29 mouse cellular contexts compared by ENCODE assay signal in genomic region chr3:127300790-127301189, GRCm38 (mm10).
A peak's percentile ranks its signal among the peaks of the same experiment; 100 is the strongest.
DNase-seq lines count a peak whose midpoint lies in the region; ATAC-seq and TF ChIP-seq lines count a peak whose summit lies in the region.
"Had no signal": no experiment of that assay in that cellular context is flagged by ENCODE, and none has a peak within 500 bp of the region (broad histone marks: within the 10 kb centered on the region; RNA-seq: fewer than 3 reads in every experiment).

No protein-coding gene starts in this region.

- TF ChIP-seq CTCF in forebrain, postnatal 0 days (IDR thresholded peaks at IDR 0.05; ENCODE audit: low read depth) = no peak
- no peak for TF ChIP-seq CTCF in midbrain, postnatal 0 days (IDR thresholded peaks at IDR 0.05)
- TF ChIP-seq CTCF in brain, embryonic 14.5 days (IDR thresholded peaks at IDR 0.05; ENCODE audit: borderline replicate concordance, extremely low read depth, insufficient read depth, insufficient read length) = no peak

- H3K4me1 ChIP-seq in forebrain, postnatal 0 days (ENCODE audit: insufficient read depth) = 0 out of 2 replicates have a peak, but pooled peaks cover 6% of the 10 kb centered on the region
- H3K4me1 ChIP-seq in forebrain, embryonic 12.5 days = peaks cover 19% of the 10 kb centered on the region
- peaks cover 45% of the 10 kb centered on the region for H3K4me1 ChIP-seq in midbrain, embryonic 13.5 days (replicated peaks)
- H3K4me1 ChIP-seq in midbrain, postnatal 0 days (ENCODE audit: insufficient read depth, low read length) = no peaks in the 10 kb centered on the region; the same call in 1 of the 2 replicates
- peaks cover 19% of the 10 kb centered on the region for H3K4me1 ChIP-seq in neural tube, embryonic 14.5 days (ENCODE audit: control insufficient read depth, insufficient read depth, low read length)
- H3K4me1 ChIP-seq: embryonic facial prominence, embryonic 15.5 days; liver, embryonic 12.5 days; megakaryocyte, embryonic 14.5 days had no signal

- no peak overlapping the region for H3K27ac ChIP-seq in forebrain, postnatal 0 days (ENCODE audit: low read depth, low read length)
- H3K27ac ChIP-seq in forebrain, embryonic 12.5 days = no peak overlapping the region
- H3K27ac ChIP-seq in midbrain, embryonic 13.5 days = peak overlapping the region; percentile 22; the same call in 1 of the 2 replicates
- no peak overlapping the region; the same call in 1 of the 2 replicates for H3K27ac ChIP-seq in midbrain, postnatal 0 days (ENCODE audit: low read depth, low read length)
- H3K27ac ChIP-seq in neural tube, embryonic 14.5 days (ENCODE audit: low read depth, low read length) = no peak overlapping the region
- H3K27ac ChIP-seq: embryonic facial prominence, embryonic 10.5 days; embryonic facial prominence, embryonic 15.5 days; kidney, postnatal 0 days; liver, embryonic 12.5 days had no signal

- H3K9me3 ChIP-seq in forebrain, postnatal 0 days (ENCODE audit: low read length) = no peaks in the 10 kb centered on the region
- H3K9me3 ChIP-seq in forebrain, embryonic 12.5 days = no peaks in the 10 kb centered on the region
- no peaks in the 10 kb centered on the region for H3K9me3 ChIP-seq in midbrain, embryonic 13.5 days
- no peaks in the 10 kb centered on the region for H3K9me3 ChIP-seq in midbrain, postnatal 0 days (ENCODE audit: low read length)
- no peaks in the 10 kb centered on the region for H3K9me3 ChIP-seq in neural tube, embryonic 14.5 days (ENCODE audit: control insufficient read depth, low read length)
- H3K9me3 ChIP-seq: embryonic facial prominence, embryonic 10.5 days; embryonic facial prominence, embryonic 15.5 days; heart, embryonic 12.5 days; liver, embryonic 12.5 days had no signal

- DNase-seq in forebrain, postnatal 0 days = no peak
- no peak for DNase-seq in midbrain, postnatal 0 days (ENCODE audit: low spot score)
- peak; percentile 66 for DNase-seq in brain, embryonic 14.5 days (ENCODE audit: low read depth)
- DNase-seq in heart, adult 8-10 months (ENCODE audit: low spot score) = no peak
- DNase-seq: adrenal gland, adult 2 months; adrenal gland, postnatal 36 days; cerebellum, adult 2 months; cerebellum, postnatal 14 days; gastrocnemius, postnatal 25 days; heart, adult 11 months; kidney, adult 8-10 months; kidney, postnatal 4 days; liver, postnatal 0 days; lung, postnatal 4 days; right cerebral cortex, adult 18-20 months; spleen, adult 18-20 months; thymus, postnatal 14 days had no signal

- no peaks in the 10 kb centered on the region for H3K27me3 ChIP-seq in forebrain, postnatal 0 days (ENCODE audit: insufficient read depth, low read length)
- 0 out of 2 replicates have a peak, but pooled peaks cover 2% of the 10 kb centered on the region for H3K27me3 ChIP-seq in forebrain, embryonic 12.5 days
- H3K27me3 ChIP-seq in midbrain, embryonic 13.5 days = no peaks in the 10 kb centered on the region
- H3K27me3 ChIP-seq in midbrain, postnatal 0 days (ENCODE audit: insufficient read depth, low read length) = no peaks in the 10 kb centered on the region
- H3K27me3 ChIP-seq in neural tube, embryonic 14.5 days (ENCODE audit: control insufficient read depth, insufficient read depth, low read length) = no peaks in the 10 kb centered on the region
- H3K27me3 ChIP-seq: embryonic facial prominence, embryonic 15.5 days; heart, embryonic 12.5 days; liver, embryonic 12.5 days; megakaryocyte, embryonic 14.5 days had no signal

- no peak overlapping the region for H3K4me2 ChIP-seq in forebrain, postnatal 0 days (ENCODE audit: low read depth)
- no peak overlapping the region for H3K4me2 ChIP-seq in forebrain, embryonic 12.5 days
- no peak overlapping the region for H3K4me2 ChIP-seq in midbrain, embryonic 13.5 days (replicated peaks)
- no peak overlapping the region for H3K4me2 ChIP-seq in midbrain, postnatal 0 days (ENCODE audit: low read depth, low read length, poor library complexity, severe bottlenecking)
- no peak overlapping the region for H3K4me2 ChIP-seq in neural tube, embryonic 14.5 days (ENCODE audit: low read depth, low read length)
- H3K4me2 ChIP-seq: embryonic facial prominence, embryonic 15.5 days; heart, embryonic 12.5 days; liver, embryonic 12.5 days had no signal

- H3K9ac ChIP-seq in forebrain, postnatal 0 days = no peak overlapping the region
- no peak overlapping the region for H3K9ac ChIP-seq in forebrain, embryonic 12.5 days
- no peak overlapping the region for H3K9ac ChIP-seq in midbrain, embryonic 13.5 days (replicated peaks)
- H3K9ac ChIP-seq in midbrain, postnatal 0 days (replicated peaks; ENCODE audit: low read length, poor library complexity, severe bottlenecking) = no peak overlapping the region
- H3K9ac ChIP-seq in neural tube, embryonic 14.5 days (replicated peaks; ENCODE audit: low read depth, low read length) = no peak overlapping the region
- H3K9ac ChIP-seq: embryonic facial prominence, embryonic 15.5 days; heart, embryonic 12.5 days; liver, embryonic 12.5 days; liver, postnatal 0 days had no signal

- no peak overlapping the region for H3K4me3 ChIP-seq in forebrain, postnatal 0 days (ENCODE audit: low read depth, low read length)
- H3K4me3 ChIP-seq in forebrain, embryonic 12.5 days (replicated peaks) = no peak overlapping the region
- no peak overlapping the region for H3K4me3 ChIP-seq in midbrain, embryonic 13.5 days (replicated peaks)
- no peak overlapping the region for H3K4me3 ChIP-seq in midbrain, postnatal 0 days (ENCODE audit: low read depth, low read length)
- no peak overlapping the region for H3K4me3 ChIP-seq in neural tube, embryonic 14.5 days (ENCODE audit: low read depth, low read length)
- H3K4me3 ChIP-seq: embryonic facial prominence, embryonic 10.5 days; embryonic facial prominence, embryonic 15.5 days; heart, embryonic 12.5 days; liver, embryonic 12.5 days; megakaryocyte, embryonic 14.5 days had no signal

- no peak for TF ChIP-seq POLR2A in brain, embryonic 14.5 days (IDR thresholded peaks at IDR 0.05; ENCODE audit: borderline replicate concordance, extremely low read depth, insufficient read depth, insufficient read length, poor library complexity, severe bottlenecking)

- H3K36me3 ChIP-seq in forebrain, postnatal 0 days (ENCODE audit: insufficient read depth) = no peaks in the 10 kb centered on the region
- no peaks in the 10 kb centered on the region for H3K36me3 ChIP-seq in forebrain, embryonic 12.5 days (replicated peaks)
- no peaks in the 10 kb centered on the region for H3K36me3 ChIP-seq in midbrain, embryonic 13.5 days
- H3K36me3 ChIP-seq in midbrain, postnatal 0 days (ENCODE audit: insufficient read depth, low read length) = no peaks in the 10 kb centered on the region
- H3K36me3 ChIP-seq in neural tube, embryonic 14.5 days (ENCODE audit: control insufficient read depth, insufficient read depth, low read length) = no peaks in the 10 kb centered on the region
- H3K36me3 ChIP-seq: embryonic facial prominence, embryonic 10.5 days; embryonic facial prominence, embryonic 15.5 days; heart, embryonic 12.5 days; liver, embryonic 12.5 days had no signal

- peak; percentile 22; the same call in 1 of the 2 replicates for ATAC-seq in forebrain, postnatal 0 days
- no peak for ATAC-seq in forebrain, embryonic 12.5 days (ENCODE audit: low FRiP score)
- ATAC-seq in midbrain, embryonic 13.5 days = peak; percentile 49; the same call in 1 of the 2 replicates
- no peak for ATAC-seq in midbrain, postnatal 0 days (ENCODE audit: low FRiP score)
- peak; percentile 28; the same call in 1 of the 2 replicates for ATAC-seq in neural tube, embryonic 14.5 days (ENCODE audit: low read depth)
- ATAC-seq: activated CD4-positive, CD25-positive, alpha-beta regulatory T cell, adult 4 months; CD4-positive, CD25-positive, alpha-beta regulatory T cell, adult 4 months; intestine, embryonic 16.5 days; liver, embryonic 12.5 days; liver, postnatal 0 days had no signal

Comparison
In these comparisons a context has a peak if more than half of its experiments do, and no peak if none do; other contexts are left out.
1. ATAC-seq: peak in forebrain, postnatal 0 days (single experiment), midbrain, embryonic 13.5 days (single experiment) and neural tube, embryonic 14.5 days (single experiment); none in forebrain, embryonic 12.5 days (single experiment) and midbrain, postnatal 0 days (single experiment).